Mouse (Mus musculus) olfactory bulb, adult 2 months (tissue): ENCODE results near the gene Fbxl13. TPM values are rescaled to one million over a fixed set of nuclear protein-coding genes. Genes with fewer than 3 reads are reported as not detected.

Experiments used
- H3K27ac ChIP-seq: fragments of 200-500 bp; 2 replicates; pipeline ENCODE4 v1.5.1; 2012; ENCODE audit warnings: low read depth, low read length; ENCODE audit not compliant: insufficient read depth
- H3K4me1 ChIP-seq: fragments of 200-500 bp; 2 replicates; pipeline ENCODE4 v1.6.1; 2012; ENCODE audit warnings: low read length; ENCODE audit not compliant: control insufficient read depth, insufficient read depth
- H3K4me3 ChIP-seq: fragments of 200-500 bp; 2 replicates; pipeline ENCODE4 v1.5.1; 2012; ENCODE audit warnings: mild to moderate bottlenecking, low read depth, low read length, moderate library complexity; ENCODE audit not compliant: insufficient read depth
- CTCF ChIP-seq: fragments of 200-500 bp; IDR thresholded peaks from 2 replicates; pipeline ENCODE4 v1.5.1; 2012; ENCODE audit warnings: low read depth, mild to moderate bottlenecking, low read length, moderate library complexity; ENCODE audit not compliant: insufficient read depth
- POLR2A ChIP-seq: fragments of 200-500 bp; IDR thresholded peaks from 2 replicates; pipeline ENCODE4 v1.6.1; 2012; ENCODE audit warnings: mild to moderate bottlenecking, low read depth, low read length, moderate library complexity; ENCODE audit not compliant: insufficient read depth
- WGBS: fragments of 180-500 bp; shearing (Covaris S2); methylation state at CpG from one replicate; pipeline ENCODE4 v1.1.7; 2018; 5-methylcytosine and 5-hydroxymethylcytosine counted together
- polyA plus RNA-seq: library from polyadenylated mRNA; stranded (reverse); fragments of >200 nt; gene quantifications from 2 replicates; pipeline ENCODE4 v1.2.4, GENCODE M21; 2012; ENCODE audit warnings: low replicate concordance; ENCODE audit not compliant: missing spikeins, insufficient read depth, insufficient read length

The Fbxl13 gene
- polyA plus RNA-seq, 1 experiment, result not detected

DNA sequence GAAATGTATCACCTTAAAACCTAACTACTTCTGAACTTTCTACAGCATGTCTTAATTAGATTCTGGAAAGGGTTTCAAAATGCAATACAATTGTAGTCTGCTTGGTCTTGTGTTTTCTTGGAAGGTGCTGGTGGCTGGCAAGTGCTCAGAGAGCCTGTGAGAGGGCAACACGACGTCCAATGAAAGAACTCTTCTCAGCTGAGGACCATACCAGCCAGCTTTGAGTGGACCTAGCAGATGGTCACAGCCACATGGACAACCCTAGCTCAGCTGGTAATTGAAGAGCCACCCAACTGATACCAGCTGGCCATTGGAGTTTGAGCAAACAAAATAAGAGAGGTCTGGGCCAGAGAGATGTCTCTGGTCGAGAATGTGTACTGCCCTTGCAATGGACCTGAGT, 157.7 kb downstream of the Fbxl13 start:
- no peak overlapping the region for H3K27ac ChIP-seq
- H3K4me1 ChIP-seq, result no peaks in the 10 kb centered on the region
- no peak overlapping the region for H3K4me3 ChIP-seq
- WGBS, result 70% methylated on average over 3 of the region's 3 CpGs
- TF ChIP-seq CTCF (no peak), POLR2A (no peak)

DNA sequence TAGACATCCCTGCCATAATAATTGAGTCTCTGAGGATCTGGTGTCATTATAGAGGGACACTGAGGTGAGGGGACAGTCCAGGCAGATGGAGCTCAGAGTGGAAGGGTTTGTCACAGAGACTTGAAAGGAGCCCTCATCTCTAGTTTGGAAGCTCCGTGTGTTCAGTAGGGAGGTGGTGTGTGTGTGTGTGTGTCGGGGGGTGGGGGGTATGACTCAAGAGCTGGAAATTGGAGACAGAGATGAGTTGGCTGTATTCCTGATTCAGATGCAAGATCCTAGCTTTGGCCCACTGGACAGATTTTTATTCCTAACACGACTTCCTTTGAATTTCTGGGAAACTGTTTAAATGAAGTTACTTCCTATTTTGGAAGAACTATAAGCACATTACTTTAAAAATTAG, 158.1 kb downstream of the Fbxl13 start:
- Histone ChIP-seq H3K4me3 (no peak overlapping the region), H3K4me1 (no peaks in the 10 kb centered on the region), H3K27ac (no peak overlapping the region)
- TF ChIP-seq POLR2A (no peak), CTCF (no peak)
- 67% methylated on average over 3 of the region's 3 CpGs for WGBS

DNA sequence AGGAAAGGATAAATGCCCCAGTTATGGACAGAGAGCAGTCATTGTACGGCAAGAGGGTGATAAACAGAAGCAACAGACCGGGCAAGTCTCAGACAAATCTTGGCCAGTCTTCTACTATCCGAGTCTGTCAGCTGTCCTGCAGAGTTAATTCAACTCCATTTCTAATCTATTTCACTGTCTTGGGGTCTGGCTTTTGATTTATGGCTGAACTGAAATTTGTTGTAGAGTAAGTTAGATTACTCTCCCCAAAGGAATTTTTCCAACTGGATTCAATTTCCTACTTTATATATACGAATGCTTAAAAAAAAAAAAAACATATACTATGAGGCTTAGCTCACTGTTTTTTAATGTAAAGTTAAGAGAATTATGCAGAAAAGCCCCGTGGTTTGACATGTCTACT, 158.6 kb downstream of the Fbxl13 start:
- H3K4me1 ChIP-seq, result no peaks in the 10 kb centered on the region
- 85% methylated on average over 5 of the region's 5 CpGs for WGBS
- no peak overlapping the region for H3K27ac ChIP-seq
- H3K4me3 ChIP-seq, result no peak overlapping the region
- TF ChIP-seq CTCF, result no peak
- TF ChIP-seq POLR2A, result no peak

DNA sequence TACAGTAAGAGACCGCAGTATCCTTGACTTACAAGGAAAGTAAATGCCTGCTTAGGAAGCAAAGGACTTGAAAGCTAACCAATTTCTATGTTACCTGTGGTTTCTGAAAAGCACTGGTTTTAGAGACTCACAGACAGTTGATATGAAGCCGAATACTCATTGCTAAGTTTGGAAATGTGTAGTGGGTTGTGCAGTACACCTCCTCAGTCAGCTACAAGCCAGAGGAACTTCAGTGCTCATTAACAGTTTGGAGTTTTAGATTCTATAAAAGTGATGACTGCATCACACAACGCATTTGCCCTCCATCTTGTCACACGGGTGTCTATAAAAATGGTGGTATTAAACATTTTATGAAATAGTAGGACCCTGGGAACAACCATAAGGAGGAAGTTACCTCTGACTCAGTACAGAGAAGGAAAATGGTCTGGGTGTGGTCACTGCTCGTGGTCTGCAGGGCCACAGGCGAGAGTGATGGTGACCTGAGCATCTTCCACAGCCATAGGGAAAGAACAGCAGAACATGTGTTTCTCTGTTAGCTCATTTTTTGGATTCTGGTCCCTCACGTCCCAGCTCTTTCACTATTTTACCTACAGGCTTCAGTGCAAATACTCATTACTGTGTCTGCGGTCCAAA, 160.1 kb downstream of the Fbxl13 start:
- Histone ChIP-seq H3K4me3 (no peak overlapping the region), H3K27ac (no peak overlapping the region), H3K4me1 (no peaks in the 10 kb centered on the region)
- WGBS, result 89% methylated on average over 8 of the region's 8 CpGs
- no peak for TF ChIP-seq POLR2A
- TF ChIP-seq CTCF, result no peak

DNA sequence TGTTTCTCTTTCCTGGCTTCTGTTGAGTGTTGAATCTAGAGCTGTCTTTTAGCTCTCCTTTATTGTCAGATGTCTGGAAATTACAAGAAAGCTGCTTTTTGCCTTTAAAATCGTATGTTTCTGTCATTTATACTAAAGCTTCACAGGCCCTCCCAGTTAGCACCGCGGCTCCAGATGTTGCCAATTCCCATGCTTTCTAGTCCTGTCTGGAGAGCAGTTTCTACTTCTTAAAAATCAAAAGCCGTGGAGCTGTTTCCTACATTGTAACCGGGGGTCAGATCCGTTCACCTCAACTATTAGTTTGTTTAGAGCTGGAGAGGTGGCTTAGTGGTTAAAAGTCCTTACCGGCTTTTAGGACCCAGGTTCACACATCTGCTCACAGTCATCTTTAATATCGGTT, 162.2 kb downstream of the Fbxl13 start:
- Histone ChIP-seq H3K4me1 (0 out of 2 replicates have a peak, but pooled peaks cover 3% of the 10 kb centered on the region), H3K27ac (no peak overlapping the region), H3K4me3 (no peak overlapping the region)
- WGBS, result 89% methylated on average over 8 of the region's 8 CpGs
- no peak for TF ChIP-seq CTCF
- no peak for TF ChIP-seq POLR2A

DNA sequence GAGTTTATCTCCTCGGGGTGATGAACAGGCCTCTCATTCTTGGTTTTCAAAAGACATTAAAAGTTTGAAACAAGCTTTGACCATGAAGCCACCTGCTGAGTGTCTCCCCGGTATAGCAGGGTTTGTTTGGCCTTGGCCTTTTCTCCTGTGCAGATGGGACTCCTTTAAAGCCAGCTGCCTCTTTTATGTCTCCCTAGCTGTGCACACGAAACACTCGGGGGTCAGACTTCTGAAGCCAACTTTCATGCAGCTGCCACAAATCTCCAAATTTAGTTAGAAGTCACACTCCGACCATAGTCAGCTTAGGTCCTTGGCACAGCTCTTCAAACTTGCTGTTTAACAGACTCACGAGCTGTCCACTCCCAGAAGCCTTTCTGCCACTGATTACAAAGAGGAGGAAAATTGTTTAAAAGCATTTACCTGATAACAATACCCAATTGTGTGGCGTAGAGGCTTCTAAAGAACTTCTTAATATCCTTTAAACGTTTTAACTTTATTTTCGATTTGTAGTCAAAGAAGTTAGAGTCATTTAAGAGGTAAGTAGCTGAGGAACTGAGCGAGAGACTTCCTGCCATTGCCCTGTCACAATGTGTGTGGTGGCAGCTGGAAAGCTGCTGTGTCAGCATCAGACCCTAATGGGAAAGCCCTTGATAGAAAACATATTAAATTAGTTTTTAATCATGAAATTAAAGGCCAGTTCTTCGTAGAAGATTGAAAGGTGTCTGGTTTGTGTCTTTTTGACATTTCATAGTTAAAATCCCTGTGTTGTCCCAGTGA, 162.8 kb downstream of the Fbxl13 start:
- Histone ChIP-seq H3K4me3 (no peak overlapping the region), H3K4me1 (0 out of 2 replicates have a peak, but pooled peaks cover 3% of the 10 kb centered on the region), H3K27ac (no peak overlapping the region)
- 48% methylated on average over 11 of the region's 11 CpGs for WGBS
- TF ChIP-seq CTCF (no peak), POLR2A (no peak)

DNA sequence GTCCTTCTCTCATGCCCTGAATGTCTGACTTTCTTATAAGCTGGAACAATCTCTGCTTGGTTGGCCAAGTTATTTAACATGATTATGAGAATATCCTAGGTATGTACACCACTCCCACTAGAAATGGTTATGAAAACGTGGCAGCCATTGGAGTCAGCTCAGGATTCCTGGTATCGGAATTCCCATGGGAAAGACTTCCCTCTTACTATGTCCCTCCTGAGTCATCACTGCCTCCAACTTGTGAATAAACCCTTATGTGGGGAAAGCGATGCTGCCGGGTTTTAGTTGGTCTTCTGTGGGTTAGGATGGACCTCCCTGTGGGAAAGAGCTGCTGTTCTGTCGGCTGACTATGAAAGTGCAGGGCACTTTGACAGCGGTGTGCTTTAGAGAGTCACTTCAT, 163.9 kb downstream of the Fbxl13 start:
- Histone ChIP-seq H3K4me3 (no peak overlapping the region), H3K27ac (no peak overlapping the region), H3K4me1 (0 out of 2 replicates have a peak, but pooled peaks cover 3% of the 10 kb centered on the region)
- WGBS, result 93% methylated on average over 6 of the region's 6 CpGs
- TF ChIP-seq POLR2A, result no peak
- no peak for TF ChIP-seq CTCF

DNA sequence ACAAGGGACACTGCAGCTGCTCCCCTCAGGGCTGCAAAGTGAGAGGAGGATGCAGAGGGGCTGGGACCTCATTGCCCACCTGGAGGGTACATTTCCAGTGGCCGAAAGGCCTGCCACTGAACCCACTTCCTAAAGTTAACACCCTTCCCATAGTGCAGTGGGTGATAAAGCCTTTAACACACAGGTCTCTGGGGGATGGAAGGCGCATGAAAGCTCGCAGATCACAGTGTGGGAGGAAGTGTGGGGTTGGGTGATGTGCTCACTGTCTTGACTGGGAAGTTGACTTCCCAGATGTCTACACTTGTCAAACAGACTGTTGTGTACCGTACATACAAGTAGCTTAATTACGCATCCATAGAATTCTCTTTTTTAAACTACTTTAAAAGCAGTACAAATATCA, 165.7 kb downstream of the Fbxl13 start:
- 0 out of 2 replicates have a peak, but pooled peaks cover 3% of the 10 kb centered on the region for H3K4me1 ChIP-seq
- no peak overlapping the region for H3K4me3 ChIP-seq
- WGBS, result 80% methylated on average over 5 of the region's 5 CpGs
- H3K27ac ChIP-seq, result no peak overlapping the region
- no peak for TF ChIP-seq CTCF
- TF ChIP-seq POLR2A, result no peak

DNA sequence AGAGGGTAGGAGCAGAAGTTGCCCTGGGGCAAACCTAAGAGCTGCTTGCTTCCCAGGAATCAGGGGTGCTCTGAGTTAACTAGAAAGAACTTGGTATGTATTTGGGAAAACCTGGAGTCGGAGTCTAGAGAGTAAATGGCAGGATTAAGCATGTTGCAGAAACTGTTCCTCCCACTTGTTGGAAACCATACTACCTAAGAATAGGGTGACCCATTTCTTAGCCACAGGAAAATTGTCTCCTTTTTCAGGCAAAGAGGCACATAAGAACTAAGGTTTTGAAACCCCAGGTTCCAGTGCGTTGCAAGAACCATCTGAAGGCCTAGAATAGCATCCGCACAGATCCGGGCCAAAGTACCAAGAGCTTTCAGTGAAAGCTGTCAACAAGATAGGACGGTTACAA, 167.0 kb downstream of the Fbxl13 start:
- WGBS, result 97% methylated on average over 5 of the region's 5 CpGs
- Histone ChIP-seq H3K4me1 (0 out of 2 replicates have a peak, but pooled peaks cover 3% of the 10 kb centered on the region), H3K4me3 (no peak overlapping the region), H3K27ac (no peak overlapping the region)
- TF ChIP-seq POLR2A (no peak), CTCF (no peak)
